Mouse (Mus musculus) kidney, embryonic 15.5 days (tissue): ENCODE results near the gene Fam114a2. TPM values are rescaled to one million over a fixed set of nuclear protein-coding genes. Genes with fewer than 3 reads are reported as not detected.

Source experiments
- ATAC-seq: fragments of 200-750 bp; cut with Nextera tagmentation; replicated peaks from 2 replicates; pipeline ENCODE4 v1.8.0; 2017; ENCODE audit warnings: moderate TSS enrichment; ENCODE audit not compliant: low FRiP score
- H3K27ac ChIP-seq: fragments of 300-500 bp; sonication (generic); 2 replicates; pipeline ENCODE4 v1.5.1; 2015; ENCODE audit warnings: mild to moderate bottlenecking, inconsistent platforms
- H3K27me3 ChIP-seq: fragments of 300-500 bp; sonication (generic); 2 replicates; pipeline ENCODE4 v1.6.1; 2015; ENCODE audit warnings: inconsistent platforms
- H3K36me3 ChIP-seq: fragments of 300-500 bp; sonication (generic); 2 replicates; pipeline ENCODE4 v1.6.1; 2015; ENCODE audit warnings: inconsistent platforms
- H3K4me1 ChIP-seq: fragments of 300-500 bp; sonication (generic); 2 replicates; pipeline ENCODE4 v1.6.1; 2015; ENCODE audit warnings: inconsistent platforms
- H3K4me2 ChIP-seq: fragments of 300-500 bp; sonication (generic); 2 replicates; pipeline ENCODE4 v1.6.1; 2015; ENCODE audit warnings: moderate library complexity, mild to moderate bottlenecking, inconsistent platforms
- H3K4me3 ChIP-seq: fragments of 300-500 bp; sonication (generic); replicated peaks from 2 replicates; pipeline ENCODE4 v1.5.1; 2015; ENCODE audit warnings: mild to moderate bottlenecking, inconsistent platforms
- H3K9ac ChIP-seq: fragments of 300-500 bp; sonication (generic); 2 replicates; pipeline ENCODE4 v1.6.1; 2015; ENCODE audit warnings: mild to moderate bottlenecking, inconsistent platforms
- H3K9me3 ChIP-seq: fragments of 300-500 bp; sonication (generic); replicated peaks from 2 replicates; pipeline ENCODE4 v1.6.1; 2016; ENCODE audit warnings: inconsistent platforms
- WGBS: fragments of 180-500 bp; shearing (Covaris S2); methylation state at CpG from one replicate; pipeline ENCODE4 v1.1.7; 2015; ENCODE audit warnings: mixed read lengths; 5-methylcytosine and 5-hydroxymethylcytosine counted together
- polyA plus RNA-seq: library from polyadenylated mRNA; unstranded; fragments of >200 nt; fragmentation: Nextera tagmentation; extraction: Ambion mirVana; gene quantifications from 2 replicates; pipeline ENCODE4 v1.2.1, GENCODE M21; 2015

Gene Fam114a2
- polyA plus RNA-seq, 1 experiment from 2014 or later: 84.0 TPM

- Histone ChIP-seq H3K9me3 (no peaks in the 10 kb centered on the region), H3K9ac (no peak overlapping the region), H3K4me1 (peaks cover 16% of the 10 kb centered on the region; the same call in 1 of the 2 replicates), H3K36me3 (peaks cover 33% of the 10 kb centered on the region), H3K27me3 (no peaks in the 10 kb centered on the region), H3K4me2 (peak overlapping the region; percentile 66; the same call in 1 of the 2 replicates), H3K4me3 (peak overlapping the region; percentile 98; the same call in 1 of the 2 replicates), H3K27ac (no peak overlapping the region)
- 29% methylated on average over 5 of the region's 5 CpGs for WGBS
- no peak for ATAC-seq
These were observed 1.4 kb downstream of the Fam114a2 start for GRCm38 (mm10) chr11:57516946-57517441.

DNA sequence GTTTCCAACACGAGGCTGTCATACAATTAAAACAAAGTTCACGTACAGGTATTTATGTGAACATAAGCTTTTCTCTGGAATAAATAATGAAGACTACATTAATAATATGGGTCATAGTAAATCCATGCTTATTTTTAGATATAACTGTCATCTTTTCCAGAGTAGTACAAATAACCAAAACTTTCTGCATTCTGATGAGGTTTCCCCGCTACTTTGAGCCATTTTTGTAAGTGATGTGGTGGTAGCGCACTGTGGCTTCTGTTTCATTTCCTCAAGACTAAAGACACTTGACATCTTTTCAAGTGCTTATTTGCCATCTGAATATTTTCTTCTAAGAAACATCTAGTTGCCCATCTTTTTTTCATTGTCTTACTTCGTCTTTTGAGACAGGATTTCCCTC, 3.2 kb downstream of the Fam114a2 start:
- WGBS: 89% methylated on average over 5 of the region's 5 CpGs
- peaks cover 16% of the 10 kb centered on the region; the same call in 1 of the 2 replicates for H3K4me1 ChIP-seq

GRCm38 (mm10) chr11:57506899-57507298, 11.5 kb downstream of the Fam114a2 start:
- H3K4me3 ChIP-seq: no peak overlapping the region
- peaks cover 86% of the 10 kb centered on the region for H3K36me3 ChIP-seq
- H3K27me3 ChIP-seq: no peaks in the 10 kb centered on the region
- WGBS: 54% methylated on average over 6 of the region's 6 CpGs
- H3K4me1 ChIP-seq: no peaks in the 10 kb centered on the region
- ATAC-seq: no peak
- H3K9ac ChIP-seq: no peak overlapping the region
- no peak overlapping the region for H3K27ac ChIP-seq
- no peak overlapping the region for H3K4me2 ChIP-seq
- H3K9me3 ChIP-seq: no peaks in the 10 kb centered on the region

More for the DNA sequence above, 3.2 kb downstream of the Fam114a2 start:
- H3K4me2 ChIP-seq: no peak overlapping the region
- H3K27me3 ChIP-seq: no peaks in the 10 kb centered on the region
- no peak overlapping the region for H3K9ac ChIP-seq
- no peak overlapping the region for H3K4me3 ChIP-seq
- H3K27ac ChIP-seq: no peak overlapping the region
- ATAC-seq: no peak
- H3K36me3 ChIP-seq: peaks cover 36% of the 10 kb centered on the region
- H3K9me3 ChIP-seq: no peaks in the 10 kb centered on the region

GRCm38 (mm10) chr11:57503155-57503554, 15.3 kb downstream of the Fam114a2 start:
- Histone ChIP-seq H3K36me3 (peaks cover 84% of the 10 kb centered on the region), H3K27me3 (no peaks in the 10 kb centered on the region)
- WGBS: 93% methylated on average over 5 of the region's 5 CpGs

DNA sequence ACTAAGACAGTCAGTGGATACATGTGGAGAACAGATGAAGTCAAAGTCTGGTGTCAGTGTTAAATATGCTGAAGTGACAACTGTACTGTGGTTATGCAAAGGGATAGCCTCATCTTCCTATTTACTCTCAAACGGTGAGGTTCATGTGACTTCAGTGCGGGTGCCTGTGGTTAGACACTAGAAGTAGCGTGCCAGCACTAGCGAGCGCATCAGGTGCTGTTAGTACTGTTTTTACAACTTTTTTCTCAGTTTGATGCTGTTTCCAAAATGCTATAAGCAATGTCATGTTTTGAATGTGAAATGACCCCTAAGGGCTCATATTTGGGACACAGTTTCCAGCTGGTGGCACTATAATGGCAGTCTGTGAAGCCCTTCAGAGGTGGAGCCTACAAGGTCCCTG, 20.2 kb downstream of the Fam114a2 start:
- WGBS: 95% methylated on average over 5 of the region's 5 CpGs
- no peaks in the 10 kb centered on the region for H3K4me1 ChIP-seq
- peaks cover 87% of the 10 kb centered on the region for H3K36me3 ChIP-seq
- H3K4me2 ChIP-seq: no peak overlapping the region
- H3K27ac ChIP-seq: no peak overlapping the region
- ATAC-seq: no peak
- no peak overlapping the region for H3K4me3 ChIP-seq
- H3K9ac ChIP-seq: no peak overlapping the region
- H3K27me3 ChIP-seq: no peaks in the 10 kb centered on the region
- H3K9me3 ChIP-seq: no peaks in the 10 kb centered on the region

More at GRCm38 (mm10) chr11:57503155-57503554, 15.3 kb downstream of the Fam114a2 start:
- Histone ChIP-seq H3K4me2 (no peak overlapping the region), H3K27ac (no peak overlapping the region), H3K4me1 (no peaks in the 10 kb centered on the region), H3K9ac (no peak overlapping the region), H3K4me3 (no peak overlapping the region), H3K9me3 (no peaks in the 10 kb centered on the region)
- ATAC-seq: no peak

GRCm38 (mm10) chr11:57497701-57498100, 20.7 kb downstream of the Fam114a2 start:
- no peak for ATAC-seq
- no peak overlapping the region for H3K4me2 ChIP-seq
- WGBS: 76% methylated on average over 3 of the region's 3 CpGs

GRCm38 (mm10) chr11:57496462-57497039, 21.9 kb downstream of the Fam114a2 start:
- H3K9ac ChIP-seq: no peak overlapping the region
- no peaks in the 10 kb centered on the region for H3K9me3 ChIP-seq
- 71% methylated on average over 3 of the region's 3 CpGs for WGBS
- no peak overlapping the region for H3K4me2 ChIP-seq
- no peaks in the 10 kb centered on the region for H3K4me1 ChIP-seq
- H3K4me3 ChIP-seq: no peak overlapping the region
- peaks cover 95% of the 10 kb centered on the region for H3K36me3 ChIP-seq
- ATAC-seq: no peak
- H3K27ac ChIP-seq: no peak overlapping the region
- H3K27me3 ChIP-seq: no peaks in the 10 kb centered on the region

More at GRCm38 (mm10) chr11:57497701-57498100, 20.7 kb downstream of the Fam114a2 start:
- Histone ChIP-seq H3K9me3 (no peaks in the 10 kb centered on the region), H3K9ac (no peak overlapping the region), H3K4me1 (no peaks in the 10 kb centered on the region), H3K4me3 (no peak overlapping the region), H3K27ac (no peak overlapping the region), H3K27me3 (no peaks in the 10 kb centered on the region), H3K36me3 (peaks cover 87% of the 10 kb centered on the region)

- Histone ChIP-seq H3K36me3 (peaks cover 85% of the 10 kb centered on the region), H3K4me1 (no peaks in the 10 kb centered on the region), H3K9me3 (no peaks in the 10 kb centered on the region), H3K4me2 (no peak overlapping the region), H3K27me3 (no peaks in the 10 kb centered on the region), H3K27ac (no peak overlapping the region), H3K9ac (no peak overlapping the region), H3K4me3 (no peak overlapping the region)
- WGBS: 83% methylated on average over 5 of the region's 5 CpGs
- no peak for ATAC-seq
These were observed 30.0 kb downstream of the Fam114a2 start for GRCm38 (mm10) chr11:57488436-57488835.

GRCm38 (mm10) chr11:57478077-57478476, 40.3 kb downstream of the Fam114a2 start:
- no peaks in the 10 kb centered on the region for H3K9me3 ChIP-seq
- no peak overlapping the region for H3K4me3 ChIP-seq
- no peaks in the 10 kb centered on the region for H3K4me1 ChIP-seq
- no peak overlapping the region for H3K9ac ChIP-seq
- no peak overlapping the region for H3K4me2 ChIP-seq
- no peak overlapping the region for H3K27ac ChIP-seq
- WGBS: 90% methylated on average over 5 of the region's 5 CpGs
- ATAC-seq: no peak
- peaks cover 32% of the 10 kb centered on the region for H3K36me3 ChIP-seq
- H3K27me3 ChIP-seq: no peaks in the 10 kb centered on the region

DNA sequence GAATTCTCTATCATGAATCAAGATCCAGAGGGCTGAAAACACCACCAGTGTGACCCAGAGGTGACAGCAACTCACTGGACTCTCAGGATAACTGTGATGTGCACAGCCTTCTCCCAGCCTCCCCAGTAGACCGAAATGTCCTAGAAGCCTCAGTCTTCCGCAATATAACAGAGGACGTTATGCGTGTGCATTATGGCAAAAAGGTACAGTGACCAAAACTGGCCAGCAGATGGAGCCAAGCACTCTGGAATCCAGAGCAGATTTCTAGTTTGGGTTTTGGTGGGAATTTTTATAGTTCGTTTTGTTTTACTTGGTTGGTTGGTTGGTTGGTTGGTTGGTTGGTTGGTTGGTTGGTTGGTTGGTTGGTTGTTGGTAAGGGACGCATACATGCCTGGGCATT, 43.3 kb downstream of the Fam114a2 start:
- no peak overlapping the region for H3K4me3 ChIP-seq
- H3K4me1 ChIP-seq: no peaks in the 10 kb centered on the region
- H3K27ac ChIP-seq: no peak overlapping the region
- no peak overlapping the region for H3K9ac ChIP-seq
- no peak overlapping the region for H3K4me2 ChIP-seq
- ATAC-seq: no peak
- no peaks in the 10 kb centered on the region for H3K9me3 ChIP-seq
- H3K27me3 ChIP-seq: no peaks in the 10 kb centered on the region
- WGBS: 58% methylated on average over 6 of the region's 6 CpGs
- H3K36me3 ChIP-seq: peaks cover 7% of the 10 kb centered on the region

DNA sequence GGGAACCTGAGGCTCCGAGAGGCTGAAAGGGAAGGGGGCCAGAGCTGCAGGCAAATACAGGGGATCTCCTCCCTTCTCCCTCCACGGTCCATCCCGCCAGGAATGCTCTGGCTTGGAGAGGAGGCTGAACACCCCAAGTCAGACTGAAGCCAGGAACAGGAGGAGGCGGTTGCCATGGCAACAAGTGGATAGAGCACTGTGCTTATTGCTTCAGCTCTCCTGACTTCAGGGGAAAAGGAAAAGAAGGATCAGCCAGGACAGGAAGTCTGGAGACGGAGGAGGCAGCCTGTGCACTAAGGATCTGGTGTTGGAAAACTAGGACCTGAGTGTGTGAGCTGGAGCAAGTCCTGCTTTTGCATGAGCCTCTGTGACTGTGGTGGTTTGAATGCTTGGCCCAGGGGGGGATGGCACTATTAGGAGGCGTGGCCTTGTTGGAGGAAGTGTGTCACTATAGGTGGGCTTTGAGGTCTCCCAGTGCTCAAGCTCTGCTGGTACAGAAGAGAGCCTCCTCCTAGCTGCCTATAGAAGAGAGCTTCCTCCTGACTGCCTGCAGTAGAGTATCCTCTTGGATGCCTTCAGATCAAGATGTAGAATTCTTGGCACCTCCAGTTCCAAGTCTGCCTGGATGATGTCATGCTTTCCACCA, 44.0 kb downstream of the Fam114a2 start:
- 66% methylated on average over 6 of the region's 6 CpGs for WGBS

DNA sequence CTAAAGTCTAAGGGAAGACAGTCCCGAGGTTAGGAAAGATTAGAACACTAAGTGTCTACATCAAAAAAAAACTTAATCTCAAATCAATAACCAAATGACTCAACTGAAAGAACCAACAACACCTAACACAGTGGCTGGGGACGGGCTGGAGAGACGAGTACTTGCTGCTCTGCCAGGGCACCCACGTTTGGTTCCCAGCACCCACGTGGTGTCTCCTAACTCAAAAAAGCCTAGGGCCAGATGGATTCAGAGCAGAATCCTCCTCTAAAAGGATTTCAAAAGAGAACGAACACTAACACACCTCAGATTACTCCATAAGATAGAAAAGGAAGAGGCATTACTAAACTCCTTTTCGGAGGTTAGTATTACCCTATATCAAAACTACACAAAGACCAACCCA, 47.4 kb downstream of the Fam114a2 start:
- no peak for ATAC-seq
- 87% methylated on average over 7 of the region's 7 CpGs for WGBS
- Histone ChIP-seq H3K4me1 (no peaks in the 10 kb centered on the region), H3K4me3 (no peak overlapping the region), H3K9me3 (no peaks in the 10 kb centered on the region), H3K27me3 (no peaks in the 10 kb centered on the region), H3K36me3 (no peaks in the 10 kb centered on the region), H3K4me2 (no peak overlapping the region), H3K9ac (no peak overlapping the region), H3K27ac (no peak overlapping the region)

More for the DNA sequence above, 44.0 kb downstream of the Fam114a2 start:
- H3K9ac ChIP-seq: no peak overlapping the region
- H3K9me3 ChIP-seq: no peaks in the 10 kb centered on the region
- no peaks in the 10 kb centered on the region for H3K27me3 ChIP-seq
- peaks cover 7% of the 10 kb centered on the region; the same call in 1 of the 2 replicates for H3K36me3 ChIP-seq
- H3K27ac ChIP-seq: no peak overlapping the region
- H3K4me2 ChIP-seq: no peak overlapping the region
- H3K4me3 ChIP-seq: no peak overlapping the region
- H3K4me1 ChIP-seq: no peaks in the 10 kb centered on the region
- ATAC-seq: no peak
